Mouse (Mus musculus) megakaryocyte, embryonic 14.5 days (primary cell): ENCODE measurements around the gene Tcn2.

Experiments used
- FLI1 ChIP-seq: IDR thresholded peaks from 2 replicates; pipeline ENCODE4 v1.6.1; 2012; ENCODE audit warnings: low read length, inconsistent platforms, mixed read lengths
- GATA1 ChIP-seq: IDR thresholded peaks from 3 replicates; pipeline ENCODE4 v1.6.1; 2012; ENCODE audit warnings: mixed read lengths, low read length, inconsistent platforms, borderline replicate concordance

- no peak for TF ChIP-seq GATA1
- TF ChIP-seq FLI1: no peak
Observed at GRCm38 (mm10) chr11:3970361-3970760, 38.4 kb upstream of the Tcn2 start.
